Mouse (Mus musculus) embryonic facial prominence, embryonic 14.5 days (tissue): ENCODE measurements at regions not wholly inside any gene's neighbourhood (a gene's known extent, or its start where the extent isn't known, plus 50 kb on each side); places are given as distances from the start of the nearest gene placed in this dataset.

Experiments used
- ATAC-seq: fragments of 200-750 bp; cut with Nextera tagmentation; 2 replicates; pipeline ENCODE4 v1.8.0; 2017; ENCODE audit warnings: low read depth, moderate number of reproducible peaks, moderate TSS enrichment
- DNase-seq: peaks from one replicate; pipeline ENCODE4 v3.0.0-alpha.2; 2015; ENCODE audit warnings: low spot score
- H3K27ac ChIP-seq: fragments of 300-500 bp; sonication (generic); replicated peaks from 2 replicates; pipeline ENCODE4 v1.5.1; 2014; ENCODE audit warnings: low read depth, mild to moderate bottlenecking, low read length, moderate library complexity
- H3K27me3 ChIP-seq: fragments of 300-500 bp; sonication (generic); replicated peaks from 2 replicates; pipeline ENCODE4 v1.6.1; 2014; ENCODE audit warnings: low read length; ENCODE audit not compliant: control insufficient read depth, insufficient read depth
- H3K36me3 ChIP-seq: fragments of 300-500 bp; sonication (generic); 2 replicates; pipeline ENCODE4 v1.6.1; 2014; ENCODE audit warnings: low read length, mixed read lengths; ENCODE audit not compliant: control insufficient read depth, insufficient read depth
- H3K4me1 ChIP-seq: fragments of 300-500 bp; sonication (generic); 2 replicates; pipeline ENCODE4 v1.6.1; 2014; ENCODE audit warnings: antibody characterized with exemption, low read length; ENCODE audit not compliant: control insufficient read depth, insufficient read depth
- H3K4me2 ChIP-seq: fragments of 300-500 bp; sonication (generic); 2 replicates; pipeline ENCODE4 v1.6.1; 2014; ENCODE audit warnings: low read depth, mild to moderate bottlenecking, low read length, moderate library complexity, mixed read lengths
- H3K4me3 ChIP-seq: fragments of 300-500 bp; sonication (generic); 2 replicates; pipeline ENCODE4 v1.5.1; 2014; ENCODE audit warnings: low read depth, mild to moderate bottlenecking, low read length
- H3K9ac ChIP-seq: fragments of 300-500 bp; sonication (generic); 2 replicates; pipeline ENCODE4 v1.6.1; 2014; ENCODE audit warnings: low read depth, mild to moderate bottlenecking, low read length, moderate library complexity, mixed read lengths
- H3K9me3 ChIP-seq: fragments of 300-500 bp; sonication (generic); 2 replicates; pipeline ENCODE4 v1.6.1; 2016; ENCODE audit warnings: low read length; ENCODE audit not compliant: control insufficient read depth
- WGBS: fragments of 180-500 bp; shearing (Covaris S2); extraction: QIAGEN DNeasy Blood & Tissue Kit; methylation state at CpG from one replicate; pipeline ENCODE4 v1.1.7; 2014; 5-methylcytosine and 5-hydroxymethylcytosine counted together

GRCm38 (mm10) chr8:34385806-34386439 lies 274.4 kb upstream of the Gm10131 start:
- H3K27ac ChIP-seq, result no peak overlapping the region
- DNase-seq, result no peak
- no peak overlapping the region for H3K9ac ChIP-seq
- H3K4me3 ChIP-seq, result no peak overlapping the region
- no peak for ATAC-seq
- H3K9me3 ChIP-seq, result no peaks in the 10 kb centered on the region
- no peaks in the 10 kb centered on the region for H3K4me1 ChIP-seq
- WGBS, result 81% methylated on average over 10 of the region's 10 CpGs
- no peak overlapping the region for H3K4me2 ChIP-seq
- no peaks in the 10 kb centered on the region for H3K36me3 ChIP-seq
- H3K27me3 ChIP-seq, result no peaks in the 10 kb centered on the region

- DNase-seq (no peak), ATAC-seq (no peak)
- no peak overlapping the region for H3K4me3 ChIP-seq
- H3K36me3 ChIP-seq, result no peaks in the 10 kb centered on the region
- no peaks in the 10 kb centered on the region for H3K27me3 ChIP-seq
- no peaks in the 10 kb centered on the region for H3K9me3 ChIP-seq
- no peak overlapping the region for H3K27ac ChIP-seq
- no peaks in the 10 kb centered on the region for H3K4me1 ChIP-seq
- no peak overlapping the region for H3K4me2 ChIP-seq
- no peak overlapping the region for H3K9ac ChIP-seq
- 68% methylated on average over 19 of the region's 19 CpGs for WGBS
Observed at GRCm38 (mm10) chr8:34380615-34381014, 269.1 kb upstream of the Gm10131 start.

GRCm38 (mm10) chr8:34377154-34377553 lies 265.6 kb upstream of the Gm10131 start:
- no peak overlapping the region for H3K9ac ChIP-seq
- DNase-seq (no peak), ATAC-seq (no peak)
- H3K4me2 ChIP-seq, result no peak overlapping the region
- no peaks in the 10 kb centered on the region for H3K27me3 ChIP-seq
- H3K27ac ChIP-seq, result no peak overlapping the region
- no peaks in the 10 kb centered on the region for H3K36me3 ChIP-seq
- peaks cover 3% of the 10 kb centered on the region; the same call in 1 of the 2 replicates for H3K4me1 ChIP-seq
- no peaks in the 10 kb centered on the region for H3K9me3 ChIP-seq
- no peak overlapping the region for H3K4me3 ChIP-seq
- WGBS, result 27% methylated on average over 3 of the region's 3 CpGs

GRCm38 (mm10) chr8:34374242-34374641 lies 262.7 kb upstream of the Gm10131 start:
- ATAC-seq, result no peak
- no peak for DNase-seq
- Histone ChIP-seq H3K4me3 (no peak overlapping the region), H3K4me2 (no peak overlapping the region), H3K27me3 (no peaks in the 10 kb centered on the region), H3K4me1 (peaks cover 3% of the 10 kb centered on the region; the same call in 1 of the 2 replicates), H3K36me3 (no peaks in the 10 kb centered on the region), H3K9me3 (no peaks in the 10 kb centered on the region), H3K9ac (no peak overlapping the region), H3K27ac (no peak overlapping the region)
- 89% methylated on average over 9 of the region's 9 CpGs for WGBS

GRCm38 (mm10) chr8:34372666-34372980 lies 261.1 kb upstream of the Gm10131 start:
- WGBS, result 53% methylated on average over 6 of the region's 6 CpGs
- no peak overlapping the region for H3K27ac ChIP-seq
- no peaks in the 10 kb centered on the region for H3K9me3 ChIP-seq
- no peak overlapping the region for H3K4me2 ChIP-seq
- H3K36me3 ChIP-seq, result no peaks in the 10 kb centered on the region
- DNase-seq, result peak; percentile 16
- no peak overlapping the region for H3K4me3 ChIP-seq
- peaks cover 3% of the 10 kb centered on the region; the same call in 1 of the 2 replicates for H3K4me1 ChIP-seq
- H3K27me3 ChIP-seq, result no peaks in the 10 kb centered on the region
- no peak overlapping the region for H3K9ac ChIP-seq
- ATAC-seq, result no peak

GRCm38 (mm10) chr8:34371973-34372665 lies 260.6 kb upstream of the Gm10131 start:
- H3K9me3 ChIP-seq, result no peaks in the 10 kb centered on the region
- DNase-seq (no peak), ATAC-seq (no peak)
- H3K4me2 ChIP-seq, result no peak overlapping the region
- no peaks in the 10 kb centered on the region for H3K27me3 ChIP-seq
- WGBS, result 78% methylated on average over 17 of the region's 17 CpGs
- no peak overlapping the region for H3K27ac ChIP-seq
- H3K4me3 ChIP-seq, result no peak overlapping the region
- H3K9ac ChIP-seq, result no peak overlapping the region
- H3K4me1 ChIP-seq, result peaks cover 3% of the 10 kb centered on the region; the same call in 1 of the 2 replicates
- no peaks in the 10 kb centered on the region for H3K36me3 ChIP-seq

- WGBS, result 42% methylated on average over 5 of the region's 5 CpGs
- Histone ChIP-seq H3K27me3 (no peaks in the 10 kb centered on the region), H3K9ac (no peak overlapping the region), H3K9me3 (no peaks in the 10 kb centered on the region), H3K27ac (no peak overlapping the region), H3K4me2 (no peak overlapping the region), H3K4me3 (no peak overlapping the region), H3K4me1 (peaks cover 3% of the 10 kb centered on the region; the same call in 1 of the 2 replicates), H3K36me3 (no peaks in the 10 kb centered on the region)
- ATAC-seq, result peak; percentile 69
- no peak for DNase-seq
Observed at GRCm38 (mm10) chr8:34371391-34371790, 259.9 kb upstream of the Gm10131 start.

- no peaks in the 10 kb centered on the region for H3K9me3 ChIP-seq
- 72% methylated on average over 2 of the region's 2 CpGs for WGBS
- peaks cover 3% of the 10 kb centered on the region; the same call in 1 of the 2 replicates for H3K4me1 ChIP-seq
- no peak overlapping the region for H3K4me3 ChIP-seq
- H3K9ac ChIP-seq, result no peak overlapping the region
- H3K27me3 ChIP-seq, result no peaks in the 10 kb centered on the region
- no peak for DNase-seq
- no peak overlapping the region for H3K4me2 ChIP-seq
- no peak for ATAC-seq
- no peaks in the 10 kb centered on the region for H3K36me3 ChIP-seq
- no peak overlapping the region for H3K27ac ChIP-seq
Observed at GRCm38 (mm10) chr8:34368556-34368955, 257.0 kb upstream of the Gm10131 start.
